Mouse (Mus musculus): ENCODE data around the gene Fmn2.

Gene Fmn2

GRCm38 (mm10) chr1:174501661-174502030, at the start of gene Fmn2:
Gene Fmn2 (plus strand): TSS chr1:174501825.
- DNase-seq (ENCODE audit: low read depth in 1 of 2, low spot score in 2 of 2) = no peak

- DNase-seq (ENCODE audit: low read depth in 1 of 2, low spot score in 2 of 2) = no peak
Measured at GRCm38 (mm10) chr1:174455100-174455499, 46.5 kb upstream of the Fmn2 start.

GRCm38 (mm10) chr1:174465385-174465784, 36.2 kb upstream of the Fmn2 start:
- no peak for DNase-seq (ENCODE audit: low read depth in 1 of 2, low spot score in 2 of 2)

- DNase-seq (ENCODE audit: low read depth in 1 of 2, low spot score in 2 of 2) = no peak
Measured at GRCm38 (mm10) chr1:174466240-174466639, 35.4 kb upstream of the Fmn2 start.

- no peak for DNase-seq (ENCODE audit: low read depth in 1 of 2, low spot score in 2 of 2)
Measured at GRCm38 (mm10) chr1:174469736-174470135, 31.9 kb upstream of the Fmn2 start.

- DNase-seq (ENCODE audit: low read depth in 1 of 2, low spot score in 2 of 2) = no peak
Measured at GRCm38 (mm10) chr1:174482567-174482966, 19.1 kb upstream of the Fmn2 start.

- no peak for DNase-seq (ENCODE audit: low read depth in 1 of 2, low spot score in 2 of 2)
Measured at GRCm38 (mm10) chr1:174500064-174500463, 1.6 kb upstream of the Fmn2 start.

GRCm38 (mm10) chr1:174501011-174501410, 614 bp upstream of the Fmn2 start:
- DNase-seq (ENCODE audit: low read depth in 1 of 2, low spot score in 2 of 2) = no peak

- no peak for DNase-seq (ENCODE audit: low read depth in 1 of 2, low spot score in 2 of 2)
Measured at GRCm38 (mm10) chr1:174502031-174502845, 613 bp downstream of the Fmn2 start.

GRCm38 (mm10) chr1:174502846-174503745, 1.5 kb downstream of the Fmn2 start:
- no peak for DNase-seq (ENCODE audit: low read depth in 1 of 2, low spot score in 2 of 2)

- DNase-seq (ENCODE audit: low read depth in 1 of 2, low spot score in 2 of 2) = no peak
Measured at GRCm38 (mm10) chr1:174508571-174509110, 7.0 kb downstream of the Fmn2 start.

- no peak for DNase-seq (ENCODE audit: low read depth in 1 of 2, low spot score in 2 of 2)
Measured at GRCm38 (mm10) chr1:174513419-174513818, 11.8 kb downstream of the Fmn2 start.

GRCm38 (mm10) chr1:174521976-174522770, 20.5 kb downstream of the Fmn2 start:
- DNase-seq (ENCODE audit: low read depth in 1 of 2, low spot score in 2 of 2) = no peak

GRCm38 (mm10) chr1:174522809-174523511, 21.3 kb downstream of the Fmn2 start:
- no peak for DNase-seq (ENCODE audit: low read depth in 1 of 2, low spot score in 2 of 2)

- no peak for DNase-seq (ENCODE audit: low read depth in 1 of 2, low spot score in 2 of 2)
Measured at GRCm38 (mm10) chr1:174523512-174523828, 21.8 kb downstream of the Fmn2 start.

- no peak for DNase-seq (ENCODE audit: low read depth in 1 of 2, low spot score in 2 of 2)
Measured at GRCm38 (mm10) chr1:174536742-174537453, 35.3 kb downstream of the Fmn2 start.

GRCm38 (mm10) chr1:174537491-174537890, 35.9 kb downstream of the Fmn2 start:
- no peak for DNase-seq (ENCODE audit: low read depth in 1 of 2, low spot score in 2 of 2)

GRCm38 (mm10) chr1:174548291-174548690, 46.7 kb downstream of the Fmn2 start:
- DNase-seq (ENCODE audit: low read depth in 1 of 2, low spot score in 2 of 2) = no peak

- no peak for DNase-seq (ENCODE audit: low read depth in 1 of 2, low spot score in 2 of 2)
Measured at GRCm38 (mm10) chr1:174553272-174554007, 51.8 kb downstream of the Fmn2 start.
